Mouse (Mus musculus): ENCODE data around the gene Cct8.
A peak's percentile ranks its signal among the peaks of the same experiment; 100 is the strongest.

The Cct8 gene

GRCm38 (mm10) chr16:87445110-87445509 lies 50.6 kb downstream of the Cct8 start:
- no peak for DNase-seq (ENCODE audit: low spot score in 2 of 2)

GRCm38 (mm10) chr16:87444071-87444470 lies 51.6 kb downstream of the Cct8 start:
- DNase-seq (ENCODE audit: low spot score in 2 of 2) = no peak

- DNase-seq (ENCODE audit: low spot score in 2 of 2) = no peak
These were observed 52.4 kb downstream of the Cct8 start for GRCm38 (mm10) chr16:87443245-87443644.

- no peak for DNase-seq (ENCODE audit: low spot score in 2 of 2)
These were observed 53.4 kb downstream of the Cct8 start for GRCm38 (mm10) chr16:87442291-87442690.

GRCm38 (mm10) chr16:87441089-87441488 lies 54.6 kb downstream of the Cct8 start:
- no peak for DNase-seq (ENCODE audit: low spot score in 2 of 2)

GRCm38 (mm10) chr16:87440184-87440686 lies 55.4 kb downstream of the Cct8 start, which contains the start of gene Rwdd2b:
TSS of gene Rwdd2b (minus strand) at chr16:87440573.
- peak; percentile 88 to 94 for DNase-seq (ENCODE audit: low spot score in 2 of 2)

GRCm38 (mm10) chr16:87438697-87439096 lies 57.0 kb downstream of the Cct8 start:
- DNase-seq (ENCODE audit: low spot score in 2 of 2) = no peak

- no peak for DNase-seq (ENCODE audit: low spot score in 2 of 2)
These were observed 58.6 kb downstream of the Cct8 start for GRCm38 (mm10) chr16:87437096-87437495.

GRCm38 (mm10) chr16:87435411-87436205 lies 60.1 kb downstream of the Cct8 start:
- no peak for DNase-seq (ENCODE audit: low spot score in 2 of 2)

GRCm38 (mm10) chr16:87434946-87435345 lies 60.7 kb downstream of the Cct8 start:
- DNase-seq (ENCODE audit: low spot score in 2 of 2) = no peak

- DNase-seq (ENCODE audit: low spot score in 2 of 2) = no peak
These were observed 61.4 kb downstream of the Cct8 start for GRCm38 (mm10) chr16:87434266-87434665.
